Mouse (Mus musculus): ENCODE data around the gene Usp7. TPM values are rescaled to one million over a fixed set of nuclear protein-coding genes. Genes with fewer than 3 reads are reported as not detected.
"Not testable (repeated sequence)": the region's sequence is repeated elsewhere in the genome, so short reads cannot be mapped to it uniquely, and the experiment has no call there.

The Usp7 gene
- polyA plus RNA-seq, 1 experiment from 2014 or later, result 26.5 TPM

GRCm38 (mm10) chr16:8764124-8764907 is 27.8 kb downstream of the Usp7 start:
- Histone ChIP-seq H3K4me3 (ENCODE audit: low read depth, low read length) (no peak overlapping the region), H3K4me1 (ENCODE audit: control insufficient read depth, insufficient read depth, low read length) (no peaks in the 10 kb centered on the region), H3K9me3 (replicated peaks; ENCODE audit: control insufficient read depth, low read length, poor library complexity, severe bottlenecking) (no peaks in the 10 kb centered on the region), H3K27ac (ENCODE audit: low read length) (no peak overlapping the region), H3K27me3 (ENCODE audit: control insufficient read depth, insufficient read depth, low read depth, low read length) (no peaks in the 10 kb centered on the region), H3K36me3 (ENCODE audit: control insufficient read depth, insufficient read depth, low read length) (no peaks in the 10 kb centered on the region), H3K4me2 (ENCODE audit: low read length) (no peak overlapping the region), H3K9ac (ENCODE audit: low read depth, low read length) (no peak overlapping the region)
- 56% methylated on average over 11 of the region's 11 CpGs for WGBS
- no peak for ATAC-seq

GRCm38 (mm10) chr16:8763028-8763427 is 29.1 kb downstream of the Usp7 start:
- ATAC-seq, result no peak
- Histone ChIP-seq H3K4me3 (ENCODE audit: low read depth, low read length) (no peak overlapping the region), H3K36me3 (ENCODE audit: control insufficient read depth, insufficient read depth, low read length) (no peaks in the 10 kb centered on the region), H3K4me2 (ENCODE audit: low read length) (no peak overlapping the region), H3K4me1 (ENCODE audit: control insufficient read depth, insufficient read depth, low read length) (no peaks in the 10 kb centered on the region), H3K27me3 (ENCODE audit: control insufficient read depth, insufficient read depth, low read depth, low read length) (no peaks in the 10 kb centered on the region), H3K9me3 (replicated peaks; ENCODE audit: control insufficient read depth, low read length, poor library complexity, severe bottlenecking) (no peaks in the 10 kb centered on the region), H3K9ac (ENCODE audit: low read depth, low read length) (no peak overlapping the region), H3K27ac (ENCODE audit: low read length) (no peak overlapping the region)
- WGBS, result 60% methylated on average over 6 of the region's 6 CpGs

GRCm38 (mm10) chr16:8761894-8762293 is 30.2 kb downstream of the Usp7 start:
- Histone ChIP-seq H3K4me3 (ENCODE audit: low read depth, low read length) (no peak overlapping the region), H3K36me3 (ENCODE audit: control insufficient read depth, insufficient read depth, low read length) (no peaks in the 10 kb centered on the region), H3K9ac (ENCODE audit: low read depth, low read length) (no peak overlapping the region), H3K4me2 (ENCODE audit: low read length) (no peak overlapping the region), H3K27ac (ENCODE audit: low read length) (no peak overlapping the region), H3K9me3 (replicated peaks; ENCODE audit: control insufficient read depth, low read length, poor library complexity, severe bottlenecking) (no peaks in the 10 kb centered on the region), H3K4me1 (ENCODE audit: control insufficient read depth, insufficient read depth, low read length) (no peaks in the 10 kb centered on the region), H3K27me3 (ENCODE audit: control insufficient read depth, insufficient read depth, low read depth, low read length) (no peaks in the 10 kb centered on the region)
- 90% methylated on average over 2 of the region's 2 CpGs for WGBS
- ATAC-seq, result no peak

- no peak overlapping the region for H3K4me2 ChIP-seq (ENCODE audit: low read length)
- no peak overlapping the region for H3K9ac ChIP-seq (ENCODE audit: low read depth, low read length)
- no peaks in the 10 kb centered on the region for H3K9me3 ChIP-seq (replicated peaks; ENCODE audit: control insufficient read depth, low read length, poor library complexity, severe bottlenecking)
- no peaks in the 10 kb centered on the region for H3K36me3 ChIP-seq (ENCODE audit: control insufficient read depth, insufficient read depth, low read length)
- H3K27me3 ChIP-seq (ENCODE audit: control insufficient read depth, insufficient read depth, low read depth, low read length), result no peaks in the 10 kb centered on the region
- no peaks in the 10 kb centered on the region for H3K4me1 ChIP-seq (ENCODE audit: control insufficient read depth, insufficient read depth, low read length)
- no peak overlapping the region for H3K4me3 ChIP-seq (ENCODE audit: low read depth, low read length)
- ATAC-seq, result no peak
- WGBS, result 87% methylated on average over 7 of the region's 7 CpGs
- no peak overlapping the region for H3K27ac ChIP-seq (ENCODE audit: low read length)
These were observed 31.1 kb downstream of the Usp7 start for GRCm38 (mm10) chr16:8761005-8761404.

GRCm38 (mm10) chr16:8758979-8759378 is 33.1 kb downstream of the Usp7 start:
- Histone ChIP-seq H3K4me1 (ENCODE audit: control insufficient read depth, insufficient read depth, low read length) (no peaks in the 10 kb centered on the region), H3K4me2 (ENCODE audit: low read length) (no peak overlapping the region), H3K27me3 (ENCODE audit: control insufficient read depth, insufficient read depth, low read depth, low read length) (no peaks in the 10 kb centered on the region), H3K4me3 (ENCODE audit: low read depth, low read length) (no peak overlapping the region), H3K36me3 (ENCODE audit: control insufficient read depth, insufficient read depth, low read length) (no peaks in the 10 kb centered on the region), H3K9ac (ENCODE audit: low read depth, low read length) (no peak overlapping the region), H3K9me3 (replicated peaks; ENCODE audit: control insufficient read depth, low read length, poor library complexity, severe bottlenecking) (no peaks in the 10 kb centered on the region), H3K27ac (ENCODE audit: low read length) (no peak overlapping the region)
- 69% methylated on average over 3 of the region's 3 CpGs for WGBS
- ATAC-seq, result no peak

GRCm38 (mm10) chr16:8758193-8758592 is 33.9 kb downstream of the Usp7 start:
- no peak overlapping the region for H3K4me2 ChIP-seq (ENCODE audit: low read length)
- no peaks in the 10 kb centered on the region for H3K4me1 ChIP-seq (ENCODE audit: control insufficient read depth, insufficient read depth, low read length)
- no peak for ATAC-seq
- 87% methylated on average over 2 of the region's 2 CpGs for WGBS
- H3K9me3 ChIP-seq (replicated peaks; ENCODE audit: control insufficient read depth, low read length, poor library complexity, severe bottlenecking), result no peaks in the 10 kb centered on the region
- no peak overlapping the region for H3K27ac ChIP-seq (ENCODE audit: low read length)
- no peaks in the 10 kb centered on the region for H3K27me3 ChIP-seq (ENCODE audit: control insufficient read depth, insufficient read depth, low read depth, low read length)
- no peak overlapping the region for H3K4me3 ChIP-seq (ENCODE audit: low read depth, low read length)
- no peak overlapping the region for H3K9ac ChIP-seq (ENCODE audit: low read depth, low read length)
- H3K36me3 ChIP-seq (ENCODE audit: control insufficient read depth, insufficient read depth, low read length), result no peaks in the 10 kb centered on the region

GRCm38 (mm10) chr16:8757586-8757985 is 34.5 kb downstream of the Usp7 start:
- WGBS, result 89% methylated on average over 5 of the region's 6 CpGs
- ATAC-seq; H3K27ac ChIP-seq (ENCODE audit: low read length): not testable (repeated sequence)

GRCm38 (mm10) chr16:8752334-8752733 is 39.8 kb downstream of the Usp7 start:
- no peaks in the 10 kb centered on the region for H3K9me3 ChIP-seq (replicated peaks; ENCODE audit: control insufficient read depth, low read length, poor library complexity, severe bottlenecking)
- H3K9ac ChIP-seq (ENCODE audit: low read depth, low read length), result no peak overlapping the region
- no peaks in the 10 kb centered on the region for H3K36me3 ChIP-seq (ENCODE audit: control insufficient read depth, insufficient read depth, low read length)
- H3K4me1 ChIP-seq (ENCODE audit: control insufficient read depth, insufficient read depth, low read length), result no peaks in the 10 kb centered on the region
- no peak for ATAC-seq
- no peak overlapping the region for H3K27ac ChIP-seq (ENCODE audit: low read length)
- H3K27me3 ChIP-seq (ENCODE audit: control insufficient read depth, insufficient read depth, low read depth, low read length), result no peaks in the 10 kb centered on the region
- WGBS, result 94% methylated on average over 2 of the region's 2 CpGs
- H3K4me3 ChIP-seq (ENCODE audit: low read depth, low read length), result no peak overlapping the region
- H3K4me2 ChIP-seq (ENCODE audit: low read length), result no peak overlapping the region

More at GRCm38 (mm10) chr16:8757586-8757985, 34.5 kb downstream of the Usp7 start:
- not testable (repeated sequence) for H3K4me2 ChIP-seq (ENCODE audit: low read length); H3K4me1 ChIP-seq (ENCODE audit: control insufficient read depth, insufficient read depth, low read length); H3K4me3 ChIP-seq (ENCODE audit: low read depth, low read length); H3K27me3 ChIP-seq (ENCODE audit: control insufficient read depth, insufficient read depth, low read depth, low read length); H3K36me3 ChIP-seq (ENCODE audit: control insufficient read depth, insufficient read depth, low read length); H3K9me3 ChIP-seq (replicated peaks; ENCODE audit: control insufficient read depth, low read length, poor library complexity, severe bottlenecking); H3K9ac ChIP-seq (ENCODE audit: low read depth, low read length)

- H3K27me3 ChIP-seq (ENCODE audit: control insufficient read depth, insufficient read depth, low read depth, low read length), result no peaks in the 10 kb centered on the region
- H3K4me1 ChIP-seq (ENCODE audit: control insufficient read depth, insufficient read depth, low read length), result no peaks in the 10 kb centered on the region
- no peaks in the 10 kb centered on the region for H3K9me3 ChIP-seq (replicated peaks; ENCODE audit: control insufficient read depth, low read length, poor library complexity, severe bottlenecking)
- H3K4me3 ChIP-seq (ENCODE audit: low read depth, low read length), result no peak overlapping the region
- no peak overlapping the region for H3K9ac ChIP-seq (ENCODE audit: low read depth, low read length)
- H3K27ac ChIP-seq (ENCODE audit: low read length), result no peak overlapping the region
- ATAC-seq, result no peak
- WGBS, result 70% methylated on average over 5 of the region's 5 CpGs
- no peak overlapping the region for H3K4me2 ChIP-seq (ENCODE audit: low read length)
- no peaks in the 10 kb centered on the region for H3K36me3 ChIP-seq (ENCODE audit: control insufficient read depth, insufficient read depth, low read length)
These were observed 40.4 kb downstream of the Usp7 start for GRCm38 (mm10) chr16:8751555-8752235.
